Mouse (Mus musculus) 3T3-L1 (cell line): ENCODE data around the gene Tbx6.

Source experiments
- DNase-seq: peaks from one replicate; pipeline ENCODE4 v3.0.0-alpha.2; 2015; ENCODE audit warnings: low read depth, low spot score

Gene Tbx6

GRCm38 (mm10) chr7:126780971-126781635, at the start of gene Tbx6:
Gene Tbx6 (plus strand): TSS chr7:126781483.
- DNase-seq: no peak

- DNase-seq: no peak
Measured at GRCm38 (mm10) chr7:126736122-126736521, 45.2 kb upstream of the Tbx6 start.

- no peak for DNase-seq
Measured at GRCm38 (mm10) chr7:126739551-126739950, 41.7 kb upstream of the Tbx6 start.

- DNase-seq: no peak
Measured at GRCm38 (mm10) chr7:126740132-126740735, 41.0 kb upstream of the Tbx6 start.

GRCm38 (mm10) chr7:126740977-126741376, 40.3 kb upstream of the Tbx6 start:
- no peak for DNase-seq

GRCm38 (mm10) chr7:126741452-126741851, 39.8 kb upstream of the Tbx6 start:
- DNase-seq: no peak

- no peak for DNase-seq
Measured at GRCm38 (mm10) chr7:126741964-126742482, 39.3 kb upstream of the Tbx6 start.

GRCm38 (mm10) chr7:126746066-126746465, 35.2 kb upstream of the Tbx6 start:
- no peak for DNase-seq

- no peak for DNase-seq
Measured at GRCm38 (mm10) chr7:126746798-126747197, 34.5 kb upstream of the Tbx6 start.

GRCm38 (mm10) chr7:126748824-126749223, 32.5 kb upstream of the Tbx6 start:
- DNase-seq: no peak

- DNase-seq: no peak
Measured at GRCm38 (mm10) chr7:126749582-126750343, 31.5 kb upstream of the Tbx6 start.

- DNase-seq: peak; percentile 91
Measured at GRCm38 (mm10) chr7:126754866-126755265, 26.4 kb upstream of the Tbx6 start.

- no peak for DNase-seq
Measured at GRCm38 (mm10) chr7:126758539-126758938, 22.7 kb upstream of the Tbx6 start.

- peak; percentile 83 for DNase-seq
Measured at GRCm38 (mm10) chr7:126759050-126759671, 22.1 kb upstream of the Tbx6 start, which contains the start of gene Mapk3. Gene Mapk3 (plus strand): TSS chr7:126759601.

- DNase-seq: no peak
Measured at GRCm38 (mm10) chr7:126759672-126760390, 21.5 kb upstream of the Tbx6 start.

GRCm38 (mm10) chr7:126760391-126760802, 20.9 kb upstream of the Tbx6 start:
- peak; percentile 85 for DNase-seq

- DNase-seq: no peak
Measured at GRCm38 (mm10) chr7:126760956-126761355, 20.3 kb upstream of the Tbx6 start.

GRCm38 (mm10) chr7:126761529-126762067, 19.7 kb upstream of the Tbx6 start:
- no peak for DNase-seq

- no peak for DNase-seq
Measured at GRCm38 (mm10) chr7:126762471-126763008, 18.7 kb upstream of the Tbx6 start.

- no peak for DNase-seq
Measured at GRCm38 (mm10) chr7:126765540-126765939, 15.7 kb upstream of the Tbx6 start.

GRCm38 (mm10) chr7:126766201-126766600, 15.1 kb upstream of the Tbx6 start, which contains the start of gene Gdpd3:
Gene Gdpd3 (plus strand): TSS chr7:126766334.
- DNase-seq: no peak
